Mouse (Mus musculus) monocyte, adult 5-6 weeks (primary cell): ENCODE data around the gene Mex3a. TPM values are rescaled to one million over a fixed set of nuclear protein-coding genes. Genes with fewer than 3 reads are reported as not detected.
A peak's percentile ranks its signal among the peaks of the same experiment; 100 is the strongest.

ENCODE experiments used
- ATAC-seq: fragments of 153-309, 156-312 bp; replicated peaks from 2 replicates; pipeline ENCODE4 v1.8.0; 2017; ENCODE audit warnings: mild to moderate bottlenecking; ENCODE audit not compliant: low TSS enrichment, insufficient number of reproducible peaks, severe bottlenecking, poor library complexity, low FRiP score
- total RNA-seq: library from RNA; stranded (forward); fragments of 200-1000, 200-491, 200-594 nt; gene quantifications from 3 replicates; pipeline ENCODE4 v1.2.3, GENCODE M21; 2017

Mex3a gene
- total RNA-seq, 1 experiment from 2014 or later, result 0.19 TPM

GRCm38 (mm10) chr3:88579454-88580117 lies 47.4 kb downstream of the Mex3a start:
- ATAC-seq, result peak; percentile 98

- ATAC-seq, result no peak
These were observed 53.6 kb downstream of the Mex3a start for GRCm38 (mm10) chr3:88585769-88586168.

- no peak for ATAC-seq
These were observed 54.4 kb downstream of the Mex3a start for GRCm38 (mm10) chr3:88586640-88587039.

DNA sequence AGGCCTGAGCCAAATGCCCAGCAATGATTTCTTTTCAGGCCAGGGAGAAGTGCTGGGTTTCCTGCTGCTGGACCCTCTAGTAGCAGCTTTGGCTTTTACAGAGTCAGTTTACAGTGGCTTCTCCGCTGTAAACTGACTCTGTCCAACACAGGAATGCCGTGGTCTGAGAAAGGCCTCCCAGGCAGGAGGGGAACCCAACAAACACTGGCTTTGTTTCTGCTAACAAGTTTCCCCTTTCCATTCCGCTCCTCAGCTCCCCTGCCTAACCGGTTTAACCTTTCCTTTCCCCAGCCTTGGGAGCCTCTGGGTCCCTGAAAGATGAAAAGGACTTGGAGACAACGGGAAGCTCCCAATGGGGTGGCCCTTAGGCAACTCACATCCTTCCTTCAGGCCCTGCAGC lies 58.1 kb downstream of the Mex3a start:
- ATAC-seq, result no peak

Other genes with a start within 250 kb of the Mex3a start
- 0.43 TPM in 1 of 3 replicates, not detected in the others for gene Gm38392, start 245.2 kb upstream of the Mex3a start, total RNA-seq
- 5.1 TPM in 1 of 3 replicates, not detected in the others for gene Tsacc, start 235.4 kb upstream of the Mex3a start, total RNA-seq
- 95.0 to 123 TPM (median 105 TPM) in 3 replicates for gene Cct3, start 235.3 kb upstream of the Mex3a start, total RNA-seq
- 12.1 to 34.5 TPM (median 17.5 TPM) in 3 replicates for gene Glmp, start 207.4 kb upstream of the Mex3a start, total RNA-seq
- 0.49 to 1.8 TPM in 2 of 3 replicates, not detected in the other for gene Tmem79, start 196.2 kb upstream of the Mex3a start, total RNA-seq
- 40.5 to 64.7 TPM (median 48.7 TPM) in 3 replicates for gene Smg5, start 196.1 kb upstream of the Mex3a start, total RNA-seq
- gene Paqr6, start 167.8 kb upstream of the Mex3a start, total RNA-seq, result 1.6 TPM in 1 of 3 replicates, not detected in the others
- not detected in 3 replicates for gene Bglap3, start 159.7 kb upstream of the Mex3a start, total RNA-seq
- gene Bglap2, start 153.7 kb upstream of the Mex3a start, total RNA-seq, result not detected in 3 replicates
- not detected in 3 replicates for gene Bglap, start 147.9 kb upstream of the Mex3a start, total RNA-seq
- gene Pmf1, start 122.1 kb upstream of the Mex3a start, total RNA-seq, result 14.2 to 29.8 TPM (median 14.4 TPM) in 3 replicates
- gene Slc25a44, start 107.3 kb upstream of the Mex3a start, total RNA-seq, result 11.4 to 19.2 TPM (median 15.5 TPM) in 3 replicates
- gene Sema4a, start 71.2 kb upstream of the Mex3a start, total RNA-seq, result 41.3 to 161 TPM (median 62.1 TPM) in 3 replicates
- 28.1 to 43.4 TPM (median 40.8 TPM) in 3 replicates for gene Lmna, start 22.4 kb upstream of the Mex3a start, total RNA-seq
- gene Rab25, start 15.9 kb downstream of the Mex3a start, total RNA-seq, result 0.97 TPM in 1 of 3 replicates, not detected in the others
- gene Lamtor2, start 20.7 kb downstream of the Mex3a start, total RNA-seq, result 61.5 to 63.7 TPM (median 63.2 TPM) in 3 replicates
- 14.7 to 25.7 TPM (median 19.6 TPM) in 3 replicates for gene Ubqln4, start 21.4 kb downstream of the Mex3a start, total RNA-seq
- 23.2 to 70.0 TPM (median 35.5 TPM) in 3 replicates for gene Ssr2, start 43.5 kb downstream of the Mex3a start, total RNA-seq
- gene Arhgef2, start 73.6 kb downstream of the Mex3a start, total RNA-seq, result 88.9 to 183 TPM (median 90.0 TPM) in 3 replicates
- not detected in 3 replicates for gene Rxfp4, start 120.7 kb downstream of the Mex3a start, total RNA-seq
- 82.8 to 120 TPM (median 89.3 TPM) in 3 replicates for gene Khdc4, start 153.4 kb downstream of the Mex3a start, total RNA-seq
- 49.6 to 61.6 TPM (median 59.0 TPM) in 3 replicates for gene Rit1, start 184.4 kb downstream of the Mex3a start, total RNA-seq
- gene Syt11, start 242.8 kb downstream of the Mex3a start, total RNA-seq, result 3.3 to 9.0 TPM (median 3.9 TPM) in 3 replicates